Mouse (Mus musculus): ENCODE measurements around the gene Bcl2l13. TPM values are rescaled to one million over a fixed set of nuclear protein-coding genes. Genes with fewer than 3 reads are reported as not detected.
A peak's percentile ranks its signal among the peaks of the same experiment; 100 is the strongest.
"Not testable (repeated sequence)": the region's sequence is repeated elsewhere in the genome, so short reads cannot be mapped to it uniquely, and the experiment has no call there.

Gene Bcl2l13
- total RNA-seq, 2 experiments from 2014 or later: 45.1 to 52.0 TPM

GRCm38 (mm10) chr6:120898188-120898833, 62.3 kb downstream of the Bcl2l13 start:
- DNase-seq (ENCODE audit: low spot score in 2 of 2): peak; percentile 35 to 55

- no peak for DNase-seq (ENCODE audit: low spot score in 2 of 2)
These were observed 66.0 kb downstream of the Bcl2l13 start for GRCm38 (mm10) chr6:120901776-120902645.

- DNase-seq (ENCODE audit: low spot score in 2 of 2): no peak
These were observed 67.5 kb downstream of the Bcl2l13 start for GRCm38 (mm10) chr6:120903450-120903912.

GRCm38 (mm10) chr6:120903961-120904360, 67.9 kb downstream of the Bcl2l13 start:
- DNase-seq (ENCODE audit: low spot score in 2 of 2): no peak

- DNase-seq (ENCODE audit: low spot score in 2 of 2): no peak
These were observed 69.1 kb downstream of the Bcl2l13 start for GRCm38 (mm10) chr6:120905111-120905510.

GRCm38 (mm10) chr6:120906521-120906920, 70.5 kb downstream of the Bcl2l13 start:
- DNase-seq (ENCODE audit: low spot score in 2 of 2): no peak

- DNase-seq (ENCODE audit: low spot score in 2 of 2): not testable (repeated sequence)
These were observed 72.0 kb downstream of the Bcl2l13 start for GRCm38 (mm10) chr6:120907876-120908597.

- no peak for DNase-seq (ENCODE audit: low spot score in 2 of 2)
These were observed 73.5 kb downstream of the Bcl2l13 start for GRCm38 (mm10) chr6:120909501-120909900.

- no peak for DNase-seq (ENCODE audit: low spot score in 2 of 2)
These were observed 75.4 kb downstream of the Bcl2l13 start for GRCm38 (mm10) chr6:120911213-120912007.

GRCm38 (mm10) chr6:120912931-120913330, 76.9 kb downstream of the Bcl2l13 start:
- DNase-seq (ENCODE audit: low spot score in 2 of 2): no peak

- no peak for DNase-seq (ENCODE audit: low spot score in 2 of 2)
These were observed 77.8 kb downstream of the Bcl2l13 start for GRCm38 (mm10) chr6:120913783-120914182.

GRCm38 (mm10) chr6:120914533-120914910, 78.5 kb downstream of the Bcl2l13 start:
- DNase-seq (ENCODE audit: low spot score in 2 of 2): no peak

GRCm38 (mm10) chr6:120914911-120915648, 79.1 kb downstream of the Bcl2l13 start:
- peak in 1 of 2 experiments; percentile 51 for DNase-seq (ENCODE audit: low spot score in 2 of 2)

GRCm38 (mm10) chr6:120915649-120915975, 79.6 kb downstream of the Bcl2l13 start:
- no peak for DNase-seq (ENCODE audit: low spot score in 2 of 2)

- DNase-seq (ENCODE audit: low spot score in 2 of 2): peak; percentile 82 to 85
These were observed 80.3 kb downstream of the Bcl2l13 start, which contains the start of gene Bid for GRCm38 (mm10) chr6:120916074-120916971. Gene Bid, minus strand, starts transcription at chr6:120916853.

- not testable (repeated sequence) for DNase-seq (ENCODE audit: low spot score in 2 of 2)
These were observed 81.2 kb downstream of the Bcl2l13 start for GRCm38 (mm10) chr6:120916972-120917881.

GRCm38 (mm10) chr6:120917975-120918374, 82.0 kb downstream of the Bcl2l13 start:
- no peak for DNase-seq (ENCODE audit: low spot score in 2 of 2)

GRCm38 (mm10) chr6:120924791-120925321, 88.8 kb downstream of the Bcl2l13 start:
- not testable (repeated sequence) for DNase-seq (ENCODE audit: low spot score in 2 of 2)

Data from layer of hippocampus, postnatal 10 days (tissue).